ENCODE assay signal across 8 mouse cellular contexts in genomic region chr2:145786618-145786932, GRCm38 (mm10).
DNase-seq lines count a peak whose midpoint lies in the region; ATAC-seq and TF ChIP-seq lines count a peak whose summit lies in the region.

No protein-coding gene starts in this region.

- peak overlapping the region; percentile 24 for H3K9ac ChIP-seq in heart, adult 2 months (ENCODE audit: low read depth, low read length)
- H3K9ac ChIP-seq in liver, embryonic 15.5 days = no peak overlapping the region

- 24% methylated on average over 3 of the region's 3 CpGs for WGBS in heart, adult 2 months
- 9% methylated on average over 3 of the region's 3 CpGs for WGBS in hindbrain, embryonic 10.5 days
- WGBS in liver, embryonic 15.5 days (ENCODE audit: insufficient replicate concordance) = 11% methylated on average over 3 of the region's 3 CpGs

- no peaks in the 10 kb centered on the region for H3K27me3 ChIP-seq in heart, adult 2 months (ENCODE audit: control insufficient read depth, insufficient read depth, low read length)
- H3K27me3 ChIP-seq in hindbrain, embryonic 10.5 days (ENCODE audit: insufficient read depth, poor library complexity, severe bottlenecking) = 0 out of 2 replicates have a peak, but pooled peaks cover 2% of the 10 kb centered on the region
- H3K27me3 ChIP-seq in liver, embryonic 15.5 days = no peaks in the 10 kb centered on the region; the same call in 1 of the 2 replicates

- no peak for TF ChIP-seq CTCF in heart, adult 2 months (IDR thresholded peaks at IDR 0.05)

- no peak for ATAC-seq in liver, embryonic 15.5 days (ENCODE audit: insufficient read depth)

- H3K4me2 ChIP-seq in liver, embryonic 15.5 days = peak overlapping the region; percentile 54

- no peaks in the 10 kb centered on the region for H3K79me2 ChIP-seq in heart, adult 2 months (replicated peaks; ENCODE audit: control insufficient read depth, insufficient read depth, low read length)

- no peak for TF ChIP-seq POLR2A in heart, adult 2 months (IDR thresholded peaks at IDR 0.05; ENCODE audit: insufficient read depth, low read depth, low read length)

- no peaks in the 10 kb centered on the region for H3K9me3 ChIP-seq in hindbrain, embryonic 10.5 days
- no peaks in the 10 kb centered on the region for H3K9me3 ChIP-seq in liver, embryonic 15.5 days (replicated peaks)

- H3K4me1 ChIP-seq in heart, adult 2 months (ENCODE audit: control insufficient read depth, insufficient read depth, low read length) = peaks cover 7% of the 10 kb centered on the region
- H3K4me1 ChIP-seq in hindbrain, embryonic 10.5 days (replicated peaks) = peaks cover 34% of the 10 kb centered on the region
- H3K4me1 ChIP-seq in liver, embryonic 15.5 days (replicated peaks) = peaks cover 4% of the 10 kb centered on the region; the same call in 1 of the 2 replicates

- H3K27ac ChIP-seq in heart, adult 2 months = peak overlapping the region; percentile 72
- H3K27ac ChIP-seq in hindbrain, embryonic 10.5 days = peak overlapping the region; percentile 84
- H3K27ac ChIP-seq in liver, embryonic 15.5 days (replicated peaks) = no peak overlapping the region

- no peak for TF ChIP-seq EP300 in heart, adult 2 months (IDR thresholded peaks at IDR 0.05; ENCODE audit: insufficient read depth, low read depth, low read length)

- intact Hi-C loops in heart, adult 2 months (cut with DNase I) = loop anchor here (5.0 kb wide), 1 partner anchor 76 kb away; no protein-coding TSS in a partner anchor
- intact Hi-C loops in heart, postnatal 10 days (cut with DNase I) = no loop called here

- DNase-seq in heart, adult 2 months = no peak
- no peak for DNase-seq in heart, postnatal 10 days
- DNase-seq in 3T3-L1 (ENCODE audit: low read depth, low spot score) = peak; percentile 20
- DNase-seq in hindbrain, embryonic 10.5 days (ENCODE audit: low spot score) = no peak
- DNase-seq in retina, postnatal 1 day = no peak
- no peak for DNase-seq in ovary, postnatal 10 days (ENCODE audit: low spot score)
- no peak for DNase-seq in thymus, postnatal 14 days

- peak overlapping the region; percentile 53 for H3K4me3 ChIP-seq in heart, adult 2 months
- peak overlapping the region; percentile 50 for H3K4me3 ChIP-seq in hindbrain, embryonic 10.5 days
- peak overlapping the region; percentile 18; the same call in 1 of the 2 replicates for H3K4me3 ChIP-seq in liver, embryonic 15.5 days (replicated peaks)

- H3K36me3 ChIP-seq in heart, adult 2 months (ENCODE audit: control insufficient read depth, insufficient read depth, low read length) = no peaks in the 10 kb centered on the region; the same call in 1 of the 2 replicates
- no peaks in the 10 kb centered on the region for H3K36me3 ChIP-seq in hindbrain, embryonic 10.5 days
- H3K36me3 ChIP-seq in liver, embryonic 15.5 days (replicated peaks) = no peaks in the 10 kb centered on the region
